ENCODE assay signal across 10 mouse cellular contexts in genomic region chr9:70841426-70842215, GRCm38 (mm10).
DNase-seq lines count a peak whose midpoint lies in the region; ATAC-seq and TF ChIP-seq lines count a peak whose summit lies in the region.
"Had no signal": no experiment of that assay in that cellular context is flagged by ENCODE, and none has a peak within 500 bp of the region (broad histone marks: within the 10 kb centered on the region; RNA-seq: fewer than 3 reads in every experiment).

No protein-coding gene starts in this region.

- no peak overlapping the region for H3K4me3 ChIP-seq in kidney, embryonic 16.5 days (ENCODE audit: low read length)
- H3K4me3 ChIP-seq in bone marrow, adult 2 months (replicated peaks; ENCODE audit: control insufficient read depth, low read depth, low read length) = no peak overlapping the region
- H3K4me3 ChIP-seq in liver, embryonic 13.5 days (replicated peaks) = no peak overlapping the region
- H3K4me3 ChIP-seq: midbrain, embryonic 12.5 days had no signal

- no peak for TF ChIP-seq POLR2A in bone marrow, adult 2 months (IDR thresholded peaks at IDR 0.05; ENCODE audit: borderline replicate concordance, control insufficient read depth, low read depth, low read length)

- H3K4me1 ChIP-seq in kidney, embryonic 16.5 days (ENCODE audit: insufficient read depth, low read length) = peaks cover 20% of the 10 kb centered on the region
- peaks cover 20% of the 10 kb centered on the region for H3K4me1 ChIP-seq in bone marrow, adult 2 months (ENCODE audit: control insufficient read depth, insufficient read depth, low read length)
- peaks cover 83% of the 10 kb centered on the region for H3K4me1 ChIP-seq in liver, embryonic 13.5 days (replicated peaks)
- H3K4me1 ChIP-seq: midbrain, embryonic 12.5 days had no signal

- no peaks in the 10 kb centered on the region for H3K36me3 ChIP-seq in kidney, embryonic 16.5 days (ENCODE audit: insufficient read depth, low read length)
- H3K36me3 ChIP-seq in liver, embryonic 13.5 days = no peaks in the 10 kb centered on the region
- H3K36me3 ChIP-seq: midbrain, embryonic 12.5 days had no signal

- H3K27me3 ChIP-seq in kidney, embryonic 16.5 days (ENCODE audit: insufficient read depth, low read length) = no peaks in the 10 kb centered on the region
- H3K27me3 ChIP-seq in liver, embryonic 13.5 days = no peaks in the 10 kb centered on the region
- H3K27me3 ChIP-seq: midbrain, embryonic 12.5 days had no signal

- 74% methylated on average over 8 of the region's 8 CpGs for WGBS in kidney, embryonic 16.5 days
- 48% methylated on average over 8 of the region's 8 CpGs for WGBS in bone marrow, adult 2 months
- WGBS in liver, embryonic 13.5 days (ENCODE audit: insufficient replicate concordance) = 63% methylated on average over 8 of the region's 8 CpGs

- no peak for DNase-seq in kidney, postnatal 10 days
- DNase-seq in Muller cell, postnatal 12 days (ENCODE audit: inconsistent ontology term) = peak; percentile 27
- DNase-seq in liver, embryonic 13.5 days = no peak
- DNase-seq in MN1 (ENCODE audit: low spot score) = no peak
- no peak for DNase-seq in layer of hippocampus, postnatal 14 days (ENCODE audit: low spot score in 2 of 2)
- DNase-seq: cerebellum, postnatal 25 days had no signal

- peak overlapping the region; percentile 68 for H3K27ac ChIP-seq in kidney, embryonic 16.5 days (ENCODE audit: low read length)
- peak overlapping the region; percentile 35 for H3K27ac ChIP-seq in bone marrow, adult 2 months (ENCODE audit: control insufficient read depth, insufficient read depth, low read depth, low read length, poor library complexity)
- peak overlapping the region; percentile 100 for H3K27ac ChIP-seq in liver, embryonic 13.5 days
- H3K27ac ChIP-seq: midbrain, embryonic 12.5 days had no signal

- H3K9me3 ChIP-seq in kidney, embryonic 16.5 days (ENCODE audit: low read length) = no peaks in the 10 kb centered on the region
- H3K9me3 ChIP-seq in liver, embryonic 13.5 days (replicated peaks) = no peaks in the 10 kb centered on the region
- H3K9me3 ChIP-seq: midbrain, embryonic 12.5 days had no signal

- no peak for TF ChIP-seq CTCF in bone marrow, adult 2 months (IDR thresholded peaks at IDR 0.05; ENCODE audit: control insufficient read depth, insufficient read depth, low read length)

- no peak overlapping the region for H3K9ac ChIP-seq in kidney, embryonic 16.5 days (replicated peaks; ENCODE audit: low read length)
- H3K9ac ChIP-seq in liver, embryonic 13.5 days = peak overlapping the region; percentile 8; the same call in 1 of the 2 replicates
- H3K9ac ChIP-seq: midbrain, embryonic 12.5 days had no signal

- ATAC-seq in kidney, embryonic 16.5 days (ENCODE audit: low FRiP score, low TSS enrichment) = no peak
- no peak for ATAC-seq in liver, embryonic 13.5 days (ENCODE audit: low read depth)
- ATAC-seq: forebrain, embryonic 14.5 days had no signal

- no peak overlapping the region for H3K4me2 ChIP-seq in kidney, embryonic 16.5 days (replicated peaks; ENCODE audit: low read depth, low read length)
- H3K4me2 ChIP-seq in liver, embryonic 13.5 days = no peak overlapping the region
- H3K4me2 ChIP-seq: midbrain, embryonic 12.5 days had no signal

Comparison
In these comparisons a context has a peak if more than half of its experiments do, and no peak if none do; other contexts are left out.
1. H3K27ac ChIP-seq: peak in every context shown above with its lines; median percentile 100 in liver, embryonic 13.5 days; 68 in kidney, embryonic 16.5 days; 35 in bone marrow, adult 2 months.